Mouse (Mus musculus) CD8-positive naive resting alpha-beta T cell, adult 2 months (primary cell): ENCODE data around the gene Thsd7b.

Source experiments
- DNase-seq, 2 experiments: peaks; one replicate each; pipeline ENCODE4 v3.0.0; 2022; ENCODE audit warnings: low read depth in 2 of 2, low spot score in 2 of 2

Gene Thsd7b

DNA sequence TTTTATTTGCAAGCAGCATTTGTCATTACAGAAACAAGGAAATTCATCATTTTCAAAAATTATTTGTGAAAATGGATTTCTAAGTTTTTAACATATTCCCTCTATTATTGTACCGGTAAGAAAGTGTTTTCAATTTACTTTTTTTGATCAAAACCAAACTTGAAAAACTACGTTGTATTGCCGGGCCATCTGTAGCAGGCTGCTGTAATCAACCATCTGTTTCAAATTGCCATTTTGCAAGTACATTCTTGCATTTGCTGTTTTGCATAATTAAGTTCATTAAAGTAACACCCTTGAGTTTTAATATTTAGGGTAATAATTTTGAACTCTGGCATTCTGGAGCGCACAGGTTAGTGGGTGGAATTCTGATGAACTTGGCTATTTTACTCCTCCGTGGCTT, 246.6 kb downstream of the Thsd7b start:
- no peak for DNase-seq

DNA sequence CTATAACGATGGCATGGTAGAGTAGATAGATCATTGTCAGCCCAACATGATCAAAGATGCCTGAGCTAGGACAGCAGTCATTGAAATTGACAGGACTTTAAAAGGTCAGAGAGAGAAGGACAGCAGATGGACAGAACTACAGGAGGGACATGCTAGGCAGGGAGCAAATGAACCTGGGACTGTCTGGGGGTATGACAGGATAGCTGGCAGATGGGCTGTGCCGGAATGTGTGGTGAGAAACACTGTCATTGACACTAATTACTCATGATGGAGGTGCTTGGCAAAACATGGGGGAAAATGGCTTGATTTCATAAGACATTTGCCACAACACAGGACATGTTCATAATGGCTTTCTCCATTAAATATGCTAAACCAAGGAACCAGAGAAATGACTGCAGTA, 253.9 kb downstream of the Thsd7b start:
- DNase-seq: no peak

- DNase-seq: no peak
Measured at GRCm38 (mm10) chr1:129532206-129532605, 259.1 kb downstream of the Thsd7b start.

- no peak for DNase-seq
Measured at GRCm38 (mm10) chr1:129538508-129538907, 265.4 kb downstream of the Thsd7b start.

- DNase-seq: no peak
Measured at GRCm38 (mm10) chr1:129538970-129539369, 265.9 kb downstream of the Thsd7b start.

DNA sequence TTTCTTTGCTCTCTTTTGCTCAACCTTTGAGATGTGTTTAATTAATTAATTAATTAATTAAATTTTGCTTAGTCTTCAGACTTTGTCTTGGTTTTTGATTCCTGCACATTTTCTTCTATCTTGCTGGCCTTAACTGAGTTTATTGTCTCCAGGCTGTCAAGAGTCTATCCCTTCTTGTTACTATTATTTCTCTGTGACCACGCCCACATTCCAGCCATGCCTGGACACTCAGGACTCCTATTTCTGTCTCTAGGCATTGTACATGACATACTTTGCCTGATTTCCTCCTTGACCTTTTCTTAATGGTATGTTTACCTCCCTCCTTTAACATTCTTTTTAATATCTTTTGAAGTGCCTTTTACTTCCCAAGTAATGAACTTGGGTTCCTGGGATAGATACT, 267.6 kb downstream of the Thsd7b start:
- no peak for DNase-seq

- DNase-seq: no peak
Measured at GRCm38 (mm10) chr1:129542563-129543146, 269.6 kb downstream of the Thsd7b start.

DNA sequence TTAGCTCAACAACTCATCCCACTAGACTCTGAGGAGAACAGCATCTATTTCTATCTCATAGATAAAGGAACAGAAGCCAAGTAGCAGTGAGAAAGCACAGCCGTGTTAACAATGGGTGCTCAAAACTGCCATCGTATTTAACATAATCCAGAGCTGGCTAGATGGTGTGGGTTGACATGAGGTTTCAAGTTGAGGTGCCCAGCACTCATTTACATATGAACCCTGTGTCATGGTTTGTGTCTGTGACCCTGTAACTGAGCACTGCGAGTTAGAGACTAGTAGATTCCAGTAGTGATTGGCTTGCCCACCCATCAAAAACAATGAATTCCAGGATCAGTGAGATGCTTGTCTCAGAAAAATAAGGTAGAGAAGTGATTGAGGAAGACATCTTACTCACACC, 270.1 kb downstream of the Thsd7b start:
- DNase-seq: no peak

- DNase-seq: no peak
Measured at GRCm38 (mm10) chr1:129558054-129558453, 285.0 kb downstream of the Thsd7b start.

GRCm38 (mm10) chr1:129559137-129559536, 286.0 kb downstream of the Thsd7b start:
- no peak for DNase-seq

- no peak for DNase-seq
Measured at GRCm38 (mm10) chr1:129559812-129560211, 286.7 kb downstream of the Thsd7b start.

GRCm38 (mm10) chr1:129562707-129563106, 289.6 kb downstream of the Thsd7b start:
- DNase-seq: no peak

DNA sequence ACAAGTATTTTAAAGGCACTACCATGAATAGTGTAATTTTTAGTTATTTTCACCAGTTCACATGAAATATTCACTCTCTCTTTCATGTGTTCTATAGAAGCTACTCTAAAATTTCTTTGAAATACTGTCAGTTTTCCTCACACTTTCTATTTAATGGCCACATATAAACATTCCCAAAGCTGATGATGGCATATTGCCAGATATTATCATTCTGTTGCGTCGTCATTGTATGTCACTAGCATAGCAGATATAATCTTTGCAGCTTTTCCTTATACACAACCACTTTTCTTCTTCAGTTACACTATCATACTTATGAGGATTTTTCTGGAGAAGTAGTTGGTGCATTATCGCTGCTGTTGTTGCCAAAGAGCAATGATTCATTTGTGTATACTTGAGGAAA, 297.4 kb downstream of the Thsd7b start:
- DNase-seq: no peak

- DNase-seq: no peak
Measured at GRCm38 (mm10) chr1:129579955-129580354, 306.9 kb downstream of the Thsd7b start.

DNA sequence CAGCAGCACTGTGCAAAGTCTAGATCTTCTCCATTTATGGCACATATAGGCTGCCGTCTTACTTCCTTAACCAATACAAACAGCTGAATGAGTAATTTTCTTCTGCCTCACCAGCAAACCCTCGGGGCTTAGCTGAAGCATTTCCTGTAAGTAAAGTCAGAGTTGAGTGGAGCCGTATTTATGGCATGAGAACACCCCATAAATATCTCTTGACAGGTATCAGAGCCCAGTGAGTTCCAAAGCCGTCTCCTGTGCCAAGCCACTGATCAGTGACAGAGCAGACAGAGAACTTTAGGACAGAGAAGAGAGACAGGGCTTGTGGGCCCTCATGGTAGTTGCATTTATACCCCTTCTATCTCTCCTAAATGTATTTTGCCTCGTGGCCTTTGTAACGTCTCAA, 313.5 kb downstream of the Thsd7b start:
- DNase-seq: no peak

GRCm38 (mm10) chr1:129589366-129590002, 316.4 kb downstream of the Thsd7b start:
- no peak for DNase-seq

GRCm38 (mm10) chr1:129595447-129595846, 322.3 kb downstream of the Thsd7b start:
- no peak for DNase-seq

DNA sequence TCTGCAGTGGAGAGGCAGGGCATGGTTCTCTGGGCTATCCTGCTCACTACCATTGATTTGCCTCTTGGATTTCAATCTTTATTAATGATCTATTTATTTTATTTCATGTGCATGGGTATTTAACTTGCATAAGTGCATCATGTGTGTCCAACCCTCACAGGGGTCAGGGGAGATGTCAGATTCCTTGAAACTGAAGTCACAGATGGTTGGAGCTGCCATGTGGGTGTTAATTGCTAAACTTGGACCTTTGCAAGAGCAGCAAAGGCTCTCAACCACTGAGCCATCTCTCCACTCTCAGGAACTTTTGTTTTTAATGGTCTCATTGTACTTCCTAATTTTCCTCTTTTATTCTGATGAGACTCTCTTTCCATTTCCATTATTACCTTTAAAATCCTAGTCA, 327.8 kb downstream of the Thsd7b start:
- DNase-seq: no peak

DNA sequence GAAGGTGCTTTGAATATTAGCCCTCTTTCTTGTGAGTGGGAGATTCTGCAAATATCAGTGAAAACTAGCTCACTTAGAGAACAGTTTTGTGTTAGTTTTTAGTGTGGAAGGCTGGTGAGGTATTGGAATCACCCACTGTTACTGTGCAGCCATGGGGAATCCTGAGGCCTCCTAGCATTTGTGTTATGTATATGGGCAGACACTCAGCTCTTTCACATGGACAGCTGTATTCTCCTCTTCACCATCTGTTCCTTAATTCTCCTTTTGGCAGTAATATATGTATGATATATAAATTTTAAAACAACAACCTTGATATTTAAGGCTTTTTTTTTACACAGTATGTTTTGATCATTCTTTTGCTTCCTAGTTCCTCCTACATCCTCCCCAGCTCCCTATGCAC, 329.2 kb downstream of the Thsd7b start:
- no peak for DNase-seq

GRCm38 (mm10) chr1:129608395-129608794, 335.3 kb downstream of the Thsd7b start:
- DNase-seq: no peak

GRCm38 (mm10) chr1:129616080-129616479, 343.0 kb downstream of the Thsd7b start:
- DNase-seq: no peak

DNA sequence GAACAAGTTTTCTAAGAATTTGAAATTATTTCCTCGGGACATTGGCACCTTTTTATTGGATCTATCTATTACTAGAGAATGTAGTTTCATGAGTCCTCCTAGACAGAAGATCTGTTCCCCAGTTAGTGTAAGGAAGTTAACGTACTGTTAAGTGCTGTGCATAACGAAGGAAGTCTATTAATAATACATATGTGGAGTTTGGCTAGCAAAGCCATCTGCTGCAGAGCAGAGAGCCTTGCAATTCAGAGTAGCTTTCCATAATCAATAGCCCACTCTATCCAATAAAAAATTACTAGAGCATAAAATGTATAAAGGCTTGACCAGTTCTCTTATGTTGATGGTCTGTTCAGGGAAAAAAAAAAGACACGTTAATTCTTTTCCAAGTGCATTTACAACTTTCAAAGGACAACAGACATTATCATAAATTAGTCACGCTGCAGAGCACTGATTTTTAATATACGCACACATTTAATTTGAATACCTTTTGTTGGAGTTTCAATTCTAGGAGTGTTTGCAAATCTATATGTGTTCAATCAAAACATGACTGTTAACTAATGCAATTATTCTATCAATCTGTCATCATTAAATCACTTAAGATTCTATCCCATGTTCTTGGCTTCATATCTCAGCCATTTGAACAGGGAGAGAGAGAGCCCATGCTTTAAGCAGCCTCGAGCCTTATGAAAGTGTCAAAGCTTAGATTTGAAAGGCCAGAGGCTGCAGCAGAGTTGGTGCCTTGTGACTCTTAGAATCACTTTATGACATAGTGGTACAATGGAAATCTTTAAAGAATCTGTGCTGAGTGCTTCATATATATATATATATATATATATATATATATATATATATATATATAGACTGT, 346.6 kb downstream of the Thsd7b start:
- DNase-seq: no peak
